Mouse (Mus musculus) lung, embryonic 16.5 days (tissue): ENCODE measurements around the gene Kpna6. TPM values are rescaled to one million over a fixed set of nuclear protein-coding genes. Genes with fewer than 3 reads are reported as not detected.

Experiments
- ATAC-seq: fragments of 200-750 bp; cut with Nextera tagmentation; 2 replicates; pipeline ENCODE4 v1.8.0; 2017; ENCODE audit warnings: low read depth, mild to moderate bottlenecking, moderate library complexity
- H3K27ac ChIP-seq: fragments of 300-500 bp; sonication (generic); 2 replicates; pipeline ENCODE4 v1.5.1; 2014; ENCODE audit warnings: mild to moderate bottlenecking, control low read depth, low read length
- H3K27me3 ChIP-seq: fragments of 300-500 bp; sonication (generic); 2 replicates; pipeline ENCODE4 v1.6.1; 2014; ENCODE audit warnings: low read depth, low read length, mixed read lengths; ENCODE audit not compliant: control insufficient read depth, insufficient read depth
- H3K36me3 ChIP-seq: fragments of 300-500 bp; sonication (generic); 2 replicates; pipeline ENCODE4 v1.6.1; 2014; ENCODE audit warnings: low read length; ENCODE audit not compliant: control insufficient read depth, insufficient read depth
- H3K4me1 ChIP-seq: fragments of 300-500 bp; sonication (generic); replicated peaks from 2 replicates; pipeline ENCODE4 v1.6.1; 2014; ENCODE audit warnings: low read length, mixed read lengths; ENCODE audit not compliant: control insufficient read depth, insufficient read depth
- H3K4me2 ChIP-seq: fragments of 300-500 bp; sonication (generic); 2 replicates; pipeline ENCODE4 v1.6.1; 2014; ENCODE audit warnings: low read depth, low read length, control low read depth
- H3K4me3 ChIP-seq: fragments of 300-500 bp; sonication (generic); 2 replicates; pipeline ENCODE4 v1.5.1; 2014; ENCODE audit warnings: mild to moderate bottlenecking, low read length, control low read depth
- H3K9ac ChIP-seq: fragments of 300-500 bp; sonication (generic); 2 replicates; pipeline ENCODE4 v1.6.1; 2014; ENCODE audit warnings: low read length, control low read depth
- H3K9me3 ChIP-seq: fragments of 300-500 bp; sonication (generic); 2 replicates; pipeline ENCODE4 v1.6.1; 2016; ENCODE audit warnings: low read length; ENCODE audit not compliant: control insufficient read depth
- WGBS: fragments of 180-500 bp; shearing (Covaris S2); extraction: QIAGEN DNeasy Blood & Tissue Kit; methylation state at CpG from one replicate; pipeline ENCODE4 v1.1.7; 2014; 5-methylcytosine and 5-hydroxymethylcytosine counted together
- polyA plus RNA-seq: library from polyadenylated mRNA; unstranded; fragments of >200 nt; fragmentation: Nextera tagmentation; extraction: Ambion mirVana; gene quantifications from 2 replicates; pipeline ENCODE4 v1.2.1, GENCODE M21; 2015

Gene Kpna6
- polyA plus RNA-seq, 1 experiment from 2014 or later: 18.2 TPM

DNA sequence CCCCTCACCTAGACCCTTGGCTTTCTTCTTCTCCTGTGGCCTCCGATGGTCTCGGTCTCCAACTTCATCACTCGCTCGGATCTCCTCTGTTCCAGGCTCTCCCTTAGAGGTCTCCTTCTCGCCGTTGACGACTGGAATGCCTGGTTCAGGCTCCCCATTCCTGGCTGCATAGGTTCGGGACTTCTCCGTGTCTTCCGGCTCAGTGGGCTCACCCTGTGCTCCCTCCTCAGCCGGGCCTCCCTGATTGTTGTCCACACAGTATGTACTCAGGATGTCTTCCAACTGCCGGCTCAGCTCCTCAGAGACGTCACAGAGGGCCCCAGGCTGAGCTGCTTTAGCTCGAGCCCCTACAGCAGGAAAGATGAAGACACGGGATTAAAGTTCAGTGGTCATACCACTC lies 33.3 kb downstream of the Kpna6 start:
- Histone ChIP-seq H3K4me1 (peaks cover 17% of the 10 kb centered on the region), H3K4me3 (peak overlapping the region; percentile 72), H3K27me3 (no peaks in the 10 kb centered on the region), H3K9me3 (no peaks in the 10 kb centered on the region), H3K36me3 (peaks cover 27% of the 10 kb centered on the region), H3K27ac (no peak overlapping the region), H3K9ac (peak overlapping the region; percentile 84), H3K4me2 (peak overlapping the region; percentile 77)
- WGBS: 81% methylated on average over 15 of the region's 15 CpGs
- ATAC-seq: no peak

DNA sequence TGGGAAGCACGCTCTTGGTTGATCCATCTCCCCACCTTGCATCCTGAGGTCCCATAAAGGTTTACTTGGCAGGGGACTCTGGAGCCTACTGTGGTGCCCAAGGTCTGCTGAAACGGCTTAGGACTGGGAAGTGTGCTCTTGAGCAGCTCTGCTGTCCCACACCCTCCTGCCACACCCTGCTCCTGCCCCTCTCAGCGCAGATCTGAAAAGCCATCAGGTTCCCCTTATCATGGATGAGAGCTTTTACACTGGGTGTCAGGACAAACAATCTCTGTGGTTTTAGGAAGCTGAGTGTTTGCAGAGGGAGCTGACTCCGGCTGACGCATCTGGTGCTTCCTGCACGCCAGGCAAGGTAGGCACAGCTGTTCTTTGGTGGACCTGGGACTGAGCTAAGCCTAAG lies 38.7 kb downstream of the Kpna6 start:
- ATAC-seq: no peak
- WGBS: 71% methylated on average over 6 of the region's 6 CpGs

DNA sequence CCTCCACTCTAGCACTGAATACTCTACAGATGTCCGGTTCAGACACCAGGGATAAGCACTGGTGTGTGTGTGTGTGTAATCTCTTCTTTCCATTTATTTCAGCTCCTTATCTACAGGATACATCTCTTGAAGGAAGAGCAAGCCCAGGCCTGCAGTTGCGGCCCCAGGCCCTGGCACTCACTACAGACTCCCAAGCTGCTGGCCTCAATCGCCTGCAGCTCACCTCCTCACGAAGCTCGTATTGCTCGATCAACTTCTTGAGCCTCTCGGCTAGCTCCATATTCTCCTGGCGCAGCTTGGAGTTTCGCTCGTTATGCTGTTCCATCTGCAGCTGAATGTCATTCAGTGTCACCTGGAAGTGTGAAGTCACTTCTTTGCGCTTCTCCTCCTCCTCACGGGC lies 40.7 kb downstream of the Kpna6 start:
- Histone ChIP-seq H3K36me3 (peaks cover 80% of the 10 kb centered on the region), H3K9me3 (no peaks in the 10 kb centered on the region), H3K4me1 (peaks cover 4% of the 10 kb centered on the region), H3K4me2 (no peak overlapping the region), H3K27ac (no peak overlapping the region), H3K4me3 (no peak overlapping the region), H3K9ac (no peak overlapping the region), H3K27me3 (no peaks in the 10 kb centered on the region)
- ATAC-seq: no peak
- WGBS: 84% methylated on average over 12 of the region's 12 CpGs

More for the DNA sequence above, 38.7 kb downstream of the Kpna6 start:
- Histone ChIP-seq H3K27me3 (no peaks in the 10 kb centered on the region), H3K4me3 (no peak overlapping the region), H3K36me3 (peaks cover 75% of the 10 kb centered on the region), H3K4me2 (no peak overlapping the region), H3K9me3 (no peaks in the 10 kb centered on the region), H3K9ac (no peak overlapping the region), H3K4me1 (peaks cover 8% of the 10 kb centered on the region), H3K27ac (no peak overlapping the region)

DNA sequence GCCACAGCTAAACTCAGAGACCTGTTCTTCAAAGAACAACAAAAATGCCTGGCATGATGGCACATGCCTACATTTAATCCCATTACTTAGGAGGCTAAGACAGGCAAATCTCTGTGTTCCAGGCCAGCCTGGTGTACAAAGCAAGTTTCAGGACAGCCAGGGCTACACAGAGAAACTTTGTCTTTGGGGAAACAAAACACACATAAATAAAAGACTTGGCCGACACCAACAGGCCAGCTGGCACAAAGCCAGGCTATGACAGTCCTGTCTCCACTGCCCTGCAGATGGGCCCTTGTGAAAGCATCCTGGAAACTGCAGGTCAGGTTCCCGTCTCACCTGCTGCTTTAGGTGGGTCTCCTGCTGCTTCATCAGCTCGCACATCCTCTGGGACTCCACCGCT lies 41.6 kb downstream of the Kpna6 start:
- no peak for ATAC-seq
- Histone ChIP-seq H3K27me3 (no peaks in the 10 kb centered on the region), H3K27ac (no peak overlapping the region), H3K4me1 (peaks cover 4% of the 10 kb centered on the region), H3K9ac (no peak overlapping the region), H3K4me2 (no peak overlapping the region), H3K9me3 (no peaks in the 10 kb centered on the region), H3K36me3 (peaks cover 71% of the 10 kb centered on the region), H3K4me3 (no peak overlapping the region)
- WGBS: 75% methylated on average over 4 of the region's 4 CpGs

DNA sequence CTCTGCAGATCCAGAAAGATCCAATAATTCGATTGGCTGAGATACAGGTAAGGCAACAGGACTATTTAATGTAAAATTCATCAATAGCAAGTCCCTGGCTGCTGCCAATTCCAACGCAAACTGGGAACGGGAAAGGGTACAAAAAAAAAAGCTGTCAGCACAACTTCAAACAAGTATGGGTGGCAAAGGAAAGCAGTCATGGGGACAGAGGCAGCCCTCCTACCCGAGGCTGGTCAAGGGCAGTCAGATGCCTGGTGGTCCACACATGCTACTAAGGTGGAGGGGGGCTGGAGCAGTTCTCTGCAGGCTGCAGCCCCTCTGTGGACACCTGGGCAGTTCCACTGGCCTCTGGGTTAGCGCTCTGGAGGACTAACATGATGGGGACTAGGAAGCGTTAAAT lies 46.5 kb downstream of the Kpna6 start:
- H3K27ac ChIP-seq: no peak overlapping the region
- H3K9me3 ChIP-seq: no peaks in the 10 kb centered on the region
- H3K36me3 ChIP-seq: peaks cover 35% of the 10 kb centered on the region
- no peak overlapping the region for H3K4me2 ChIP-seq
- no peaks in the 10 kb centered on the region for H3K27me3 ChIP-seq
- no peak overlapping the region for H3K9ac ChIP-seq
- ATAC-seq: no peak
- peaks cover 25% of the 10 kb centered on the region for H3K4me1 ChIP-seq
- no peak overlapping the region for H3K4me3 ChIP-seq
- 63% methylated on average over 6 of the region's 6 CpGs for WGBS

DNA sequence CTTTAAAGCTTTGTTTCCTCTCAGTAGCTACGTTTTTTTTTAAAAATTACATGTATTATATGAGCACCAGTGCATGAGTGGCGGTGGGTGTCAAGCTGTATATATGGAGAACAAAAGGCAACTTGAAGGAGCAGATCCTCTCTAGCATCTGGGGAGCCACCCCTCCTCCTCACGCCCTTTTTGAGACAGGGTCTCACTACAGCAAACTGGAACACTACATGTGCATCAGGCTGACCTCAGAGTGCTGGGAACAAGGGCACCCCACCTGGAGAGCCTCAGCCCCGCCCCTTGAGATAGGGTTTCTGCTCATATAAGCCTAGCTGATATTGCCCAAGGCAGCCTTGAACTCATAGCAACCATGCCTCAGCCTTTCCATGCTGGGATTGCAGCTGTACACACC lies 47.1 kb downstream of the Kpna6 start:
- Histone ChIP-seq H3K4me3 (no peak overlapping the region), H3K36me3 (peaks cover 32% of the 10 kb centered on the region), H3K27me3 (no peaks in the 10 kb centered on the region), H3K27ac (no peak overlapping the region), H3K9ac (no peak overlapping the region; the same call in 1 of the 2 replicates), H3K9me3 (no peaks in the 10 kb centered on the region), H3K4me2 (peak overlapping the region; percentile 59; the same call in 1 of the 2 replicates), H3K4me1 (peaks cover 23% of the 10 kb centered on the region)
- 44% methylated on average over 4 of the region's 4 CpGs for WGBS
- no peak for ATAC-seq

DNA sequence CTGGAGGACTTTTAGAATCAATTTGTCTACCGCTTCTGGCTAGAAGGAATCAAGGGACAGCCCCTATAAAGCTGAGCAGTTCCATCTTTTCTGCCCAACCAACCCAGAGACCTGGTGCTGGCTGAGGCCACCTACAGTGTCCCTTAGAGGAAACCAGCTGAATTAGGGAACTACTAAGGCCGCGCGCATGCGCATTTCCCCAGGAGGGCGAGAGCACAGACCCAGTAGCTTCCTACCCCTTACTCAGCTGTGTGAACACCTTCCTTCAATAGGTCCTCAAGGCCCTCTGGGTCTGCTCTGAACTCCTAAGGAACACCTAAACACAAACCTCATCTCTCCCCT lies 47.6 kb downstream of the Kpna6 start:
- Histone ChIP-seq H3K27ac (peak overlapping the region; percentile 87), H3K4me2 (peak overlapping the region; percentile 59), H3K4me1 (peaks cover 23% of the 10 kb centered on the region), H3K4me3 (peak overlapping the region; percentile 68), H3K36me3 (peaks cover 27% of the 10 kb centered on the region), H3K9me3 (no peaks in the 10 kb centered on the region), H3K27me3 (no peaks in the 10 kb centered on the region), H3K9ac (peak overlapping the region; percentile 11)
- ATAC-seq: peak; percentile 30
- 4% methylated on average over 6 of the region's 6 CpGs for WGBS

DNA sequence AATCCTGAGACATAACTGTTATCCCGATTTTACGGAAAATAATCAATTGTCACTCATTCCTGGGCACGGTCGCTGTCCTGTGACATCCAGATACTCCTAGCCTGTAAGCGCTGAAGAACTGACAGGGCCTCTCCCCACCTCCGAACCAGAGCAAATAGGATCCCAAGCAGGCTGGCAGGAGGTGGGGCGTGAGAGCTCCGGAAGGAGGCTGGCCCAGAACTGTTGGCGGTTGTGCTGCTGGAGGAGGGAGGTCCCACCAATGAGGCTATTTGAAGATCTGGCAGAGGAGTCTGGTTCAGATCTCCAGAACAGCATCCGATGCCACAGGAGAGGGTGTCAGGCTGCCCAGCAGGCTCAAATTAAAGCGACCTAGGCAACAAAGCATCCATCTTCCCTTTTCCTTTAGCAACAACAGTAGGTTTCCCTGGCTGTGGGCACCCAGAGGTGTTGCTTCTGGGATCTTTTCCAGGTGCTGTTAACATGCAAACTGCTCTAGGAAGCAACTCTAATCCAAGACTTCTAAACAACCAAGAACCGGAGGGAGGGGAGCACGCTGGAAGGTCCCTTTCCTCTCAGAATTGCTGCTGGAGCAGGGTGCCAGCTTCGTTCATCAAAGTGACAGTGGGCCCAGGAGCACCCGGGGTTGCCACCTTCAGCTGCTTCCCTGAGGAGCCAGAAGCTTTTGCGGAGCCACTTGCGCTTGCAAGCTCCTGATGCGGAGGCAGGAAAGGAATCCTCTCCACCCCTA lies 48.1 kb downstream of the Kpna6 start:
- WGBS: under 1% methylated on average over 18 of the region's 18 CpGs
- ATAC-seq: peak; percentile 93
- H3K36me3 ChIP-seq: peaks cover 23% of the 10 kb centered on the region
- peaks cover 23% of the 10 kb centered on the region for H3K4me1 ChIP-seq
- H3K9me3 ChIP-seq: no peaks in the 10 kb centered on the region
- H3K9ac ChIP-seq: peak overlapping the region; percentile 82
- peak overlapping the region; percentile 87 for H3K27ac ChIP-seq
- H3K4me2 ChIP-seq: peak overlapping the region; percentile 59
- no peaks in the 10 kb centered on the region for H3K27me3 ChIP-seq
- H3K4me3 ChIP-seq: peak overlapping the region; percentile 68

DNA sequence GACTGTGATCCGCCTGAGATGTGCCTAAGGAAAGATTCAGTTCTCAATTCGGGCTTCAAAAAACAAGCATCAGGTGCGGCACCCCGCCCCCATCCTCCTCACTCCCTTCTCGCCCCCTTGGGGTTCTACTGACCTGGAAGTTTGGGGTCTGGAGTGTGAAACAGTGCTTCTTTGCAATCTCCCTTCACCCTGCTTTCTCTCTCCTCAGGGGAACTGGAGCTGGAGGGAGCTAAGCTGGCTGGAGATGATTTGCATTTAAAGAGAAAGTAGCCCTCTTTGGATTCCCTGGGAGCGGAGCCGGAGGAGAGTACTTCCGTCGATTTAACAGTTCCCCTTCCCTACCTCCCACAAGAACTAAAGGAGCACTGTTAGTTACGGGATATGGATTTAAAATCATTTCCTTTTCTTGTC lies 48.9 kb downstream of the Kpna6 start, which contains the start of gene Ccdc28b:
Gene Ccdc28b (minus strand): TSS at position 267 of the 411 bp plus-strand sequence.
- peak; percentile 55 for ATAC-seq
- peaks cover 25% of the 10 kb centered on the region for H3K4me1 ChIP-seq
- H3K9me3 ChIP-seq: no peaks in the 10 kb centered on the region
- H3K36me3 ChIP-seq: peaks cover 15% of the 10 kb centered on the region
- 0% methylated on average over 10 of the region's 10 CpGs for WGBS
- H3K9ac ChIP-seq: peak within 1 kb of the TSS; percentile 82
- no peaks in the 10 kb centered on the region for H3K27me3 ChIP-seq
- peak within 1 kb of the TSS; percentile 59 for H3K4me2 ChIP-seq
- H3K4me3 ChIP-seq: peak within 1 kb of the TSS; percentile 68
- peak within 1 kb of the TSS; percentile 87 for H3K27ac ChIP-seq
